ENCODE assay signal across 23 mouse cellular contexts in genomic region chr19:5300588-5300987, GRCm38 (mm10). TPM values are rescaled to one million over a fixed set of nuclear protein-coding genes. Genes with fewer than 3 reads are reported as not detected.
"Had no signal": no experiment of that assay in that cellular context is flagged by ENCODE, and none has a peak within 500 bp of the region (broad histone marks: within the 10 kb centered on the region; RNA-seq: fewer than 3 reads in every experiment).

No protein-coding gene starts in this region.

- H3K4me3 ChIP-seq: kidney, embryonic 15.5 days; limb, embryonic 12.5 days; midbrain, embryonic 13.5 days; myocyte; stomach, embryonic 15.5 days had no signal

- H3K9me3 ChIP-seq: kidney, embryonic 15.5 days; limb, embryonic 12.5 days; midbrain, embryonic 13.5 days; stomach, embryonic 15.5 days had no signal

- DNase-seq: kidney, postnatal 14 days; liver; lung, adult 18-20 months; retina, postnatal 1 day; right cerebral cortex, postnatal 14 days; thymus, adult 2 months; thymus, postnatal 25 days had no signal

- H3K27me3 ChIP-seq: limb, embryonic 12.5 days; midbrain, embryonic 13.5 days; stomach, embryonic 15.5 days had no signal

- H3K27ac ChIP-seq: kidney, embryonic 15.5 days; limb, embryonic 12.5 days; liver, embryonic 14.5 days; midbrain, embryonic 13.5 days; stomach, embryonic 15.5 days had no signal

- ATAC-seq: midbrain, embryonic 13.5 days had no signal

- H3K4me2 ChIP-seq: kidney, embryonic 15.5 days; limb, embryonic 12.5 days; midbrain, embryonic 13.5 days; stomach, embryonic 15.5 days had no signal

- H3K9ac ChIP-seq: kidney, embryonic 15.5 days; limb, embryonic 12.5 days; liver, embryonic 14.5 days; midbrain, embryonic 13.5 days; stomach, embryonic 15.5 days had no signal

- H3K36me3 ChIP-seq: kidney, embryonic 15.5 days; stomach, embryonic 15.5 days had no signal

RNA-seq across cellular contexts. Expression of gene Gal3st3, which starts 2.5 kb away (rescaled TPM):
- total RNA-seq: megakaryocyte progenitor cell, adult 5-6 weeks had no signal

RNA-seq across cellular contexts. Expression of gene Catsper1, which starts 35.0 kb away (rescaled TPM):
- total RNA-seq: layer of hippocampus, postnatal 25 days; left cerebral cortex, adult 8-10 months; left cerebral cortex, postnatal 25 days; megakaryocyte progenitor cell, adult 5-6 weeks; midbrain, postnatal 0 days had no signal
- polyA plus RNA-seq: kidney, embryonic 15.5 days; large intestine, adult 2 months; limb, embryonic 12.5 days; liver, embryonic 14.5 days; lung, embryonic 16.5 days; midbrain, embryonic 13.5 days; midbrain, postnatal 0 days; myocyte; neural tube, embryonic 11.5 days; spleen, adult 2 months; stomach, embryonic 15.5 days; thymus, adult 2 months; urinary bladder, adult 2 months had no signal

RNA-seq across cellular contexts. Expression of gene Cst6, which starts 48.8 kb away (rescaled TPM):
- total RNA-seq: megakaryocyte progenitor cell, adult 5-6 weeks had no signal
